Mouse (Mus musculus): ENCODE data around the gene 7420426K07Rik. TPM values are rescaled to one million over a fixed set of nuclear protein-coding genes. Genes with fewer than 3 reads are reported as not detected.

The 7420426K07Rik gene
- polyA plus RNA-seq (2015; fragmentation: Nextera tagmentation; extraction: Ambion mirVana), result not detected in 2 replicates

DNA sequence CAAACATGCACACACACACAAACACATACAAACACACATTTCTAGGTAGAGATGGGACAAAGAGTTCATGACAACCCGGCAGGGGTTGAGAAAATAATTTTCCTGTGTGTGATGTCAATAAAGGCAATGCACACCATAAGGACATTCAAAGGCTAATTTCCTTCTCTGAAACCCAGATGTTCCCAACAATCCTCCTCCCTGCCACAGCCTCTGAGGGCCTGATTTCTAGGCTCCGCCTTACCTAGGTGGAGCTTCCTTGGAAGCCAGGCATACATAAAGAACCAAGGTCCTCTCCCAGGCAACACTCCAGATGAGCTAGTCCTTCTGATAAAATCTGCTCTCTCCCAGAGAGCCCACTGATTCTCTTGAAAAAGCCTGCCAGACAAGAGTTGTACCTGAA is at the start of gene 7420426K07Rik:
Gene 7420426K07Rik (plus strand): TSS at position 301 of the 400 bp plus-strand sequence.
- Histone ChIP-seq H3K4me2 (no peak within 1 kb of the TSS), H3K9me3 (no peaks in the 10 kb centered on the region), H3K9ac (no peak within 1 kb of the TSS), H3K27ac (no peak within 1 kb of the TSS), H3K36me3 (no peaks in the 10 kb centered on the region), H3K4me3 (no peak within 1 kb of the TSS), H3K27me3 (no peaks in the 10 kb centered on the region), H3K4me1 (replicated peaks) (no peaks in the 10 kb centered on the region)
- no peak for ATAC-seq (ENCODE audit: low FRiP score)
- WGBS, result 95% methylated on average over 2 of the region's 2 CpGs

- no peak for ATAC-seq (ENCODE audit: low FRiP score)
- Histone ChIP-seq H3K27me3 (no peaks in the 10 kb centered on the region), H3K9me3 (no peaks in the 10 kb centered on the region), H3K9ac (no peak within 1 kb of the TSS), H3K4me1 (replicated peaks) (no peaks in the 10 kb centered on the region), H3K4me3 (no peak within 1 kb of the TSS), H3K27ac (no peak within 1 kb of the TSS), H3K4me2 (no peak within 1 kb of the TSS), H3K36me3 (no peaks in the 10 kb centered on the region)
- 73% methylated on average over 18 of the region's 18 CpGs for WGBS
These were observed 46.7 kb upstream of the 7420426K07Rik start, which contains the start of gene Prr23a2 for GRCm38 (mm10) chr9:98856210-98856609. Gene Prr23a2, plus strand, starts transcription at chr9:98856494.

- 73% methylated on average over 3 of the region's 3 CpGs for WGBS
- no peak for ATAC-seq (ENCODE audit: low FRiP score)
- H3K27me3 ChIP-seq, result peaks cover 11% of the 10 kb centered on the region; the same call in 1 of the 2 replicates
- H3K27ac ChIP-seq, result no peak overlapping the region
- no peaks in the 10 kb centered on the region for H3K9me3 ChIP-seq
- no peak overlapping the region for H3K4me3 ChIP-seq
- H3K4me2 ChIP-seq, result no peak overlapping the region
- no peaks in the 10 kb centered on the region for H3K36me3 ChIP-seq
- H3K9ac ChIP-seq, result no peak overlapping the region
- H3K4me1 ChIP-seq (replicated peaks), result no peaks in the 10 kb centered on the region
These were observed 39.5 kb upstream of the 7420426K07Rik start for GRCm38 (mm10) chr9:98863463-98863862.

GRCm38 (mm10) chr9:98864571-98864970 is 38.3 kb upstream of the 7420426K07Rik start, which contains the start of gene Prr23a3:
Gene Prr23a3, plus strand, starts transcription at chr9:98864767.
- Histone ChIP-seq H3K27ac (no peak within 1 kb of the TSS), H3K4me3 (peak within 1 kb of the TSS; percentile 4; the same call in 1 of the 2 replicates), H3K4me2 (no peak within 1 kb of the TSS; the same call in 1 of the 2 replicates), H3K9ac (no peak within 1 kb of the TSS), H3K9me3 (no peaks in the 10 kb centered on the region), H3K27me3 (peaks cover 11% of the 10 kb centered on the region; the same call in 1 of the 2 replicates), H3K4me1 (replicated peaks) (no peaks in the 10 kb centered on the region), H3K36me3 (no peaks in the 10 kb centered on the region)
- 56% methylated on average over 22 of the region's 22 CpGs for WGBS
- ATAC-seq (ENCODE audit: low FRiP score), result no peak

GRCm38 (mm10) chr9:98901486-98901885 is 1.4 kb upstream of the 7420426K07Rik start:
- Histone ChIP-seq H3K4me3 (no peak overlapping the region), H3K9ac (no peak overlapping the region), H3K9me3 (peaks cover 8% of the 10 kb centered on the region; the same call in 1 of the 2 replicates), H3K27me3 (no peaks in the 10 kb centered on the region), H3K27ac (no peak overlapping the region), H3K4me1 (replicated peaks) (no peaks in the 10 kb centered on the region), H3K4me2 (no peak overlapping the region), H3K36me3 (no peaks in the 10 kb centered on the region)
- WGBS, result 88% methylated on average over 1 of the region's 1 CpGs
- ATAC-seq (ENCODE audit: low FRiP score), result no peak

DNA sequence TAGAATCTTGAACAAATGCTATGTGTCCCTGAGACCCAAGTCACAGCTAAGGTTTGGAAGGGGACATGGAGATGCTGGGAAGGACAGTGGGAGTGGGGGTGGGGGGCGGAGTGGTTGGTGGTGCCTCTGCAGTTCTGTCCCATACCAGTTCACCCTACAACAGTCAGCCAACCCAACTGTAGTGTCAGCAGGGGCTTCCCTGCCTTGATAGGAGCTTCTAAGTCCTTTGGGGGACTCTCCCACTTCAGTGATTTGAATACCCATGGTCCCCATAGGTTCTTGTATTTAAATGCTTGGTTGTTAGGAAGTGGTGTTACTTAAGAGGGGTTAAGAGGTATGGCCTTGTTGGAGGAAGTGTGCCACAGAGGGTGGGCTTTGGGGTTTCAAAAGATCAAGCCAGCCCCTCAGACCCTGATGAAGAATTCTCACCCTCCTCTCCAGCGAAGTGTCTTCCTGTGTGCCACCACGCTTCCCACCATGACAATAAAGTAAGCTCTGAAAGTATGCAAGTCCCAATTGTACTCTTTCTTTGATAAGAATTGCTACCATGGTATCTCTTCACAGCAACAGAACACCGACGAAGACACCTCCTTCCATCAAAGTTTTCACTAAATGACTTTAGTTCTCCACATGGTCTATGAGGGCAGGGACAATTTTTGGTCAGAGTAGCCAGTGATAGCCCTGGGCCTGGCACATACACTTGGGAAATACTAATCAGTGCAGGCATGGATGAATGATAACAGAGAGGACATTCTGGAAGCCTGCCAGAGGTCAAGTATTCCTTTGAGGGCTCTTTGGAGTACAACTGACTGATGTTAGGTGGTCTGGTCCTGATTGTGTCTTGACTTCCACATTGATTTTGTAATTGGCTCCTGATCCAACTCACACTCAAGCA is 18.0 kb downstream of the 7420426K07Rik start:
- ATAC-seq (ENCODE audit: low FRiP score), result no peak

DNA sequence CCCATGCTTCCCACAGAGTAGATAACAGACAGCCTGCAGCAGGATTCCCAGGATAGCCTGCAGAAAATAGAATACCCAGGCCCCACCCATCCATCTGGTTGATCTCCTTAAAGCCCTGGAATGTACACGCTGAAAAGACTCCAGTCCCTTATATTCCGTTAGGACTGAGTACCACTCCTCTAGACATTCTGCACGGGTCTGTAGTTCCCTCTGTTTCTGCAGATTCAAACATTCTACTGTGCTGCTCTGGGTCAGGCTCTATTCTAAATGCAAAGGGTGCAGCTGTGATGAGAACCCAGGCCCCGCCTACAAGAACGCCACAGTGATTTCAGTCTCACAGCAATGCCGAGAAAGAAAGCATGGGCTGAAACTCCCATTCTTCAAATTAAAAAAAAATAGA is 20.2 kb downstream of the 7420426K07Rik start:
- Histone ChIP-seq H3K27me3 (no peaks in the 10 kb centered on the region), H3K4me3 (no peak overlapping the region), H3K36me3 (no peaks in the 10 kb centered on the region), H3K4me1 (replicated peaks) (no peaks in the 10 kb centered on the region), H3K9me3 (no peaks in the 10 kb centered on the region), H3K27ac (no peak overlapping the region), H3K9ac (no peak overlapping the region), H3K4me2 (no peak overlapping the region)
- WGBS, result 40% methylated on average over 6 of the region's 6 CpGs
- no peak for ATAC-seq (ENCODE audit: low FRiP score)

More for the DNA sequence above, 18.0 kb downstream of the 7420426K07Rik start:
- Histone ChIP-seq H3K4me2 (no peak overlapping the region), H3K27ac (no peak overlapping the region), H3K4me1 (replicated peaks) (no peaks in the 10 kb centered on the region), H3K27me3 (no peaks in the 10 kb centered on the region), H3K9ac (no peak overlapping the region), H3K4me3 (no peak overlapping the region), H3K9me3 (no peaks in the 10 kb centered on the region), H3K36me3 (no peaks in the 10 kb centered on the region)
- WGBS, result 93% methylated on average over 5 of the region's 5 CpGs

- no peak for ATAC-seq (ENCODE audit: low FRiP score)
- Histone ChIP-seq H3K4me1 (replicated peaks) (no peaks in the 10 kb centered on the region), H3K9ac (no peak overlapping the region), H3K27ac (no peak overlapping the region), H3K9me3 (no peaks in the 10 kb centered on the region), H3K27me3 (no peaks in the 10 kb centered on the region), H3K36me3 (no peaks in the 10 kb centered on the region), H3K4me3 (no peak overlapping the region), H3K4me2 (no peak overlapping the region)
- 72% methylated on average over 6 of the region's 6 CpGs for WGBS
These were observed 21.3 kb downstream of the 7420426K07Rik start for GRCm38 (mm10) chr9:98924183-98924582.

DNA sequence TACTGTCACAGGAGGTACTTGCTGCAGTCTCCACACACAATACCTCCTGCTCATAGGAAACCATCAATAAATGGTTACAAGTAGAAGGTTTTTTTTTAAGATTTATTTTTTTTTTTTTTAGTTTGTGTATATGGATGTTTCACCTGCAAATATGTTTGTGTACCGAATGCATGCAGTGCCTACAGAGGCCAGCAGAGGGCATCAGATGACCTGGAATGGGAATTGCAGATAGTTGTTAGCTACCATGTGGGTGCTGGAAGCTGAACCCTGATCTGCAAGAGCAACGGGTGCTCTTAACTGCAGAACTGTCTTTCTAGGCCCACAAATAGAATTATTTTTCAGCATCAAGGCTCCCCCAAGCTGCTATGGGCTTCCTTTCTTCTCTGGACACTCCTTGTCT is 26.6 kb downstream of the 7420426K07Rik start:
- Histone ChIP-seq H3K4me1 (replicated peaks) (no peaks in the 10 kb centered on the region), H3K4me2 (no peak overlapping the region), H3K9ac (no peak overlapping the region), H3K27ac (no peak overlapping the region), H3K36me3 (no peaks in the 10 kb centered on the region), H3K9me3 (no peaks in the 10 kb centered on the region), H3K4me3 (no peak overlapping the region), H3K27me3 (no peaks in the 10 kb centered on the region)
- ATAC-seq (ENCODE audit: low FRiP score), result no peak
- WGBS, result 94% methylated on average over 2 of the region's 2 CpGs

- no peak overlapping the region for H3K4me2 ChIP-seq
- ATAC-seq (ENCODE audit: low FRiP score), result no peak
- no peaks in the 10 kb centered on the region for H3K4me1 ChIP-seq (replicated peaks)
- H3K36me3 ChIP-seq, result no peaks in the 10 kb centered on the region
- H3K27ac ChIP-seq, result no peak overlapping the region
- WGBS, result 40% methylated on average over 6 of the region's 6 CpGs
- H3K9ac ChIP-seq, result no peak overlapping the region
- no peak overlapping the region for H3K4me3 ChIP-seq
- 0 out of 2 replicates have a peak, but pooled peaks cover 3% of the 10 kb centered on the region for H3K27me3 ChIP-seq
- H3K9me3 ChIP-seq, result no peaks in the 10 kb centered on the region
These were observed 30.0 kb downstream of the 7420426K07Rik start for GRCm38 (mm10) chr9:98932931-98933330.

- H3K9ac ChIP-seq, result no peak overlapping the region
- no peak overlapping the region for H3K4me2 ChIP-seq
- no peaks in the 10 kb centered on the region for H3K9me3 ChIP-seq
- WGBS, result 23% methylated on average over 16 of the region's 16 CpGs
- H3K4me1 ChIP-seq (replicated peaks), result no peaks in the 10 kb centered on the region
- no peaks in the 10 kb centered on the region for H3K36me3 ChIP-seq
- no peak overlapping the region for H3K4me3 ChIP-seq
- H3K27ac ChIP-seq, result no peak overlapping the region
- H3K27me3 ChIP-seq, result 0 out of 2 replicates have a peak, but pooled peaks cover 3% of the 10 kb centered on the region
- ATAC-seq (ENCODE audit: low FRiP score), result no peak
These were observed 32.4 kb downstream of the 7420426K07Rik start for GRCm38 (mm10) chr9:98935190-98935909.

GRCm38 (mm10) chr9:98939290-98939689 is 36.4 kb downstream of the 7420426K07Rik start:
- H3K9me3 ChIP-seq, result no peaks in the 10 kb centered on the region
- no peak for ATAC-seq (ENCODE audit: low FRiP score)
- no peak overlapping the region for H3K9ac ChIP-seq
- no peak overlapping the region for H3K4me3 ChIP-seq
- WGBS, result 30% methylated on average over 2 of the region's 2 CpGs
- H3K27me3 ChIP-seq, result 0 out of 2 replicates have a peak, but pooled peaks cover 3% of the 10 kb centered on the region
- no peaks in the 10 kb centered on the region for H3K36me3 ChIP-seq
- H3K4me1 ChIP-seq (replicated peaks), result no peaks in the 10 kb centered on the region
- H3K4me2 ChIP-seq, result no peak overlapping the region
- H3K27ac ChIP-seq, result no peak overlapping the region

Measured in hindbrain, embryonic 13.5 days (tissue).